Mouse (Mus musculus) layer of hippocampus, postnatal 25 days (tissue): ENCODE measurements at regions not wholly inside any gene's neighbourhood (a gene's known extent, or its start where the extent isn't known, plus 50 kb on each side); places are given as distances from the start of the nearest gene placed in this dataset.

Experiments used
- DNase-seq, 2 experiments: peaks; one replicate each; pipeline ENCODE4 v3.0.0; 2022; ENCODE audit warnings: mixed read lengths in 2 of 2, low spot score in 1 of 2; ENCODE audit errors: extremely low spot score in 1 of 2

- DNase-seq = no peak
Measured at GRCm38 (mm10) chrX:23136710-23137109, 228.2 kb downstream of the Klhl13 start.

GRCm38 (mm10) chrX:23095867-23096266 lies 269.0 kb downstream of the Klhl13 start:
- DNase-seq = no peak

GRCm38 (mm10) chrX:23092774-23093173 lies 272.1 kb downstream of the Klhl13 start:
- no peak for DNase-seq

GRCm38 (mm10) chrX:23066432-23066831 lies 298.4 kb downstream of the Klhl13 start:
- DNase-seq = no peak

- no peak for DNase-seq
Measured at GRCm38 (mm10) chrX:23027622-23028021, 337.3 kb downstream of the Klhl13 start.

GRCm38 (mm10) chrX:23015562-23015961 lies 349.3 kb downstream of the Klhl13 start:
- peak in 1 of 2 experiments; percentile 4 for DNase-seq

- DNase-seq = no peak
Measured at GRCm38 (mm10) chrX:23015118-23015517, 349.8 kb downstream of the Klhl13 start.
